Mouse (Mus musculus): ENCODE data around the gene Dnase2a.

The Dnase2a gene

DNA sequence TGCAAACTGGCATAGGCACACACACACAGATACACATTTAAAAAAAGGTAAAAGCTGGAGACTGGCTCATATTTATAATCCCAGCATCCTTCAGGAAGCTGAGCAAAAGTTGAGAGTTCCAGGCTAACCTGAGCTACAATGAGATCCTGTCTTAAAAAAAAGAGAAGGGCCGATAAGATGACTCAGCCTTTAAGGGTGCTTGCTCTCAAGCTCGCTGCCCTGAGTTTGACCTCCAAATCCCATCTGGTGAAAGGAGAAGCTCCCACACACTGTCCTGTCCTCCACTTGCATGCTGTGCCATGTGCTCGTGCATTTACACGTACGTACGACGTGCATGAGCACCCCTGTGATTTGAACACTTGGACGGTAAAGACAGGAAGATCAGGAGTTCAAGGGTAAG, 867 bp upstream of the Dnase2a start:
- in situ Hi-C loops (cut with MboI, MseI), result loop anchor here (5.0 kb wide), 1 partner anchor 35 kb away; the partner anchor contains the start of gene Syce2

DNA sequence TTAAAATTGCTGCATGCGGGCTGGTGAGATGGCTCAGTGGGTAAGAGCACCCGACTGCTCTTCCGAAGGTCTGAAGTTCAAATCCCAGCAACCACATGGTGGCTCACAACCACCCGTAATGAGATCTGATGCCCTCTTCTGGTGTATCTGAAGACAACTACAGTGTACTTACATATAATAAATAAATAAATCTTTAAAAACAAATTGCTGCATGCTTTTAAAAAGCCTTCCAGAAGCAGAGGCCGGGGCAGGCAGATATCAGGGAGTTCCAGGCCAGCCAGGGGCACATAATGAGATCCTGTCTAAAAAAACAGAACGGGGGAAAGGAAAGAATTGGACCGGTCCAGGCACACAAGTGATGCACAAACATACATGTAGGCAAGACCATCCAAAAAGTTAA, 381 bp upstream of the Dnase2a start:
- in situ Hi-C loops (cut with MboI, MseI), result loop anchor here (5.0 kb wide), 1 partner anchor 36 kb away; the partner anchor contains the start of gene Syce2

DNA sequence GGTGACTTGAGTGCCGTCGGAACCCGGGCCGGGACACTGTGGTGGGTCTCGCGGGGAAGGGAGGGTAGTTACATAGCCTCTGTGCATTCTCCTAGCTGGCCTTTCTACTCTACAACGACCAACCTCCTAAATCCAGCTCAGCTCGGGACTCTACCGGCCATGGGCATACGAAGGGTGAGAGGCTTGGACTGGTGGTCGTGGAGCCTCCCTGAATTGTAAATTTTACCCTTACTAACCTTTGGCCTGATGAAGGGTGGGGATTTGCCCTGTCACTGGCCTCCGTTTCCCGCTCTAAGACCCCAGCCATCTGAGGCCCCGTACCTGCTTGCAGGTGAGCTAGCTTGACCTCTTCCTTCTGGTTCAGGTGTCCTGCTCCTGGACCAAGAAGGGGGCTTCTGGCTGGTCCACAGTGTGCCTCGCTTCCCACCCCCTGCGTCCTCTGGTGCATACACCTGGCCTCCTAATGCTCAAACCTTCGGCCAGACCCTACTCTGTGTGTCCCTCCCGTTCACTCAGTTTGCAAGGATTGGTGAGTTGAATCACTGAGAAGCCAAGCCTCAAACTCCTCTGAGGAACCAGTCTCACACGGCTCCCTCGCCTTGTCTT, 905 bp downstream of the Dnase2a start:
- in situ Hi-C loops (cut with MboI, MseI), result loop anchor here (5.0 kb wide), 1 partner anchor 37 kb away; the partner anchor contains the start of gene Syce2

DNA sequence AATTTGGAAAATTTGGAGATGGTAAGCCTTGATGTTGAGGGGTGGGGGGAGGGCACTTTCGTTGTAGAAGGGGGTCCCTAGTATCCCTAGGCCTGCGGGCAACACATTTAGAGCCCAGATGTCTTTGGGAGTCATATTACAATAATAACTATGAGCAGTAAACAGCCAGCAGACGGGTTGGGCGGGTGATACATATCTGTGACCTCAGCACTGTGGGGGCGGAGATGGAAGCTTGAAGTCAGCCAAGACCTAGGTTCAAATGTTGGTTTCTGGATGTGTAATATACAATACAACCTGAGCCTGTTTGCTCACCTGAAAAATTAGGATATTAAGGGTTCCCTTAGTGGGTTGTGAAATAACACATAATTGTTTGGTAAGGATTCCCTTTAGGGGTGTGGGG, 1.6 kb downstream of the Dnase2a start:
- in situ Hi-C loops (cut with MboI, MseI), result loop anchor here (5.0 kb wide), 1 partner anchor 38 kb away; the partner anchor contains the start of gene Syce2

DNA sequence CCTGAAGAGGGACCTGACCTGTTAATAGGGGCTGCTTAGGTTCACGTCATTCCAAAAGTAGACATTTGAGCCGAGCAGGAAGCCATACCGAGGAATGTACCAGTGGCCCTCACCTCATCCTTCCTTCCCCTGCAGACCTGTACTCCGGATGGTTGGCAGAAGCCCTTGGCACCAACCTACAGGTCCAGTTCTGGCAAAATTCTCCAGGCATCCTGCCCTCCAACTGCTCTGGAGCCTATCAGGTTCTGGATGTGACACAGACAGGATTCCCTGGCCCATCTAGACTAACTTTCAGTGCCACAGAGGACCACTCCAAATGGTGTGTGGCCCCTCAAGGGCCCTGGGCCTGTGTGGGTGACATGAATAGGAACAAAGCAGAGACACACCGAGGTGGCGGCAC, 2.2 kb downstream of the Dnase2a start:
- in situ Hi-C loops (cut with MboI, MseI), result no loop called here

DNA sequence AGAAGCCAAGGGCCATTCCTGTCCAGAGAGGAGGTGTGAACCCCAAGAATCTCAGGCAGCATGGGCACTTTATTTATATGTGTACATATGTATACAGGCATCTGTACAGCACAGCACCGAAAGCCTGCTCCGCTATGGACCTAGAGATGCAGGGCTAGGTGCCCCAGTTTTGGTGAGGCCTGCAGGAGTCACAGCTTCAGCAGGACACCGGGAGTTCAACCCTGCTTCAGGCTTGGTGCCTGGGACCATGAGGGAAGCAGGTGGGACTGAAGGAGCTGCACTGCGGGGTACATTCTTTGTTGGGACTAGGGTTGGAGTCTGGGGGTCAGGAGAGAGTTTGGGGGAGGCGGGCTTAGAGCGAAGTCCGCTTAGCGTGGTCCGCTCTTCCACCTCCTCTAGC, 3.5 kb downstream of the Dnase2a start:
- in situ Hi-C loops (cut with MboI, MseI), result no loop called here

DNA sequence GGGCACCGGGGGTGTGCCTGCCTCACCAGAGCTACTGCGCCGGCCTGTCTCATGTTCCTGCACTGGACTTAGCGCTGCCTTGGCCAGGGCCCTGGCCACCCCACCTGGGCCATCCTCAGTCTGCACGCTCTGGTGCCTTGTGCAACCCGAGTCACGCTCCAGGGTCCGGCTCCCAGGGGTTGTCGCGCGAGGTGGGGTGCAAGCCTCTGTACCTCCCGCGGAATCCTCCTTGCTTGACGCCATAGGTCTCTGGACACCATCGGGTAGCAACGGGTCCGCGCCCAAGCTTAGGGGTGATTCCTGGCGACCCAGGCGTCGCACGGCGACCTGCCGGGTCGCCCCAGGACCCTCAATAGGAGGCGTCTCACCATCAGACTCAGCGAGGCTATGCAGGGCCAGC, 4.0 kb downstream of the Dnase2a start:
- in situ Hi-C loops (cut with MboI, MseI), result no loop called here

DNA sequence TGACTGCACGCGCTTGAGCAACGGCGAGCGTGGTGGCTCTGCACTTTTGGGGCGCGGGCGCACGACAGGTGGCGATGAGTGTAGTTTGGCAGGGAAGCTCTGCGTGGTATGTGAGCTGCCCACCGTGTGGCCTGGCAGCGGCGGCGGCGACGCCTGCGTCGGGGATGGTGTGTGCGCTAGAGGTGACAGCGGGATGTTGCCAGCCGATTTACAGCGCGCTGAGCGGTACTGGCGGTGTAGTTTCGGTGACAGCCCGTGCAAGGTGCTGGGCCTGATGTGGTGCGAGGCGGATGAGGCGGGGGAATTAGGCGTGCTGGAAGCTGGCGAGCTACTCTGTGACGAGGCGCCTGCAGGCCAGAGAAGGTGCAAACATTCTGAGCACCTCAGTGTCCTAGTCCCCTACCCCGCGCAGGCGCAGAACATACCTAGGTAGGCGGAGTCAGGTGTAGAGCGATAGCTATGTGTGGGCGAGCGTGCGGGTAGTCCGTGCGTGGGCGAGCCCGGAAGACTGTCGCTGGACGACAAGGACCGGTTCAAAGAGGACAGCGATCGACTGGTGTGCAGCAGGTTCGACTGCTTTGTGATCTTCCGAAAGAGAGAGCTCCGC, 4.6 kb downstream of the Dnase2a start:
- in situ Hi-C loops (cut with MboI, MseI), result no loop called here

DNA sequence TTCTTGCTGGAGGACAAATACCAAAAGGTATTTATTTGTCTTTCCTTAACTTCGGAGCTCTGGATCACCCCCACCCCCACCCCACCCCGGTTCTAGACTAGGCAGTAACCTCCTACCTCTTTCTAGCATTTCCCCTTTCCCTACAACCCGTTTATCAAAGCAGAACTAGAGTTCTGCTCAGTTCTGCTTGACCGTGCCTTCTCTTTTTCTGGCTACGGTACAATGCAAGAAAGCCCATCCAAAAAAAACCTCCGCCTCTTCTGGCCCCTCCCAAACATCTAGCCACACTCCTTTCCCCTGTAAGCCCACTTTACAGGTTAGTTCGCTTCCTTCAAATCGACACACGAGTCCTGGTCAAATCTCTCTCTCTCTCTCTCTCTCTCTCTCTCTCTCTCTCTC, 5.1 kb downstream of the Dnase2a start:
- in situ Hi-C loops (cut with MboI, MseI), result no loop called here

DNA sequence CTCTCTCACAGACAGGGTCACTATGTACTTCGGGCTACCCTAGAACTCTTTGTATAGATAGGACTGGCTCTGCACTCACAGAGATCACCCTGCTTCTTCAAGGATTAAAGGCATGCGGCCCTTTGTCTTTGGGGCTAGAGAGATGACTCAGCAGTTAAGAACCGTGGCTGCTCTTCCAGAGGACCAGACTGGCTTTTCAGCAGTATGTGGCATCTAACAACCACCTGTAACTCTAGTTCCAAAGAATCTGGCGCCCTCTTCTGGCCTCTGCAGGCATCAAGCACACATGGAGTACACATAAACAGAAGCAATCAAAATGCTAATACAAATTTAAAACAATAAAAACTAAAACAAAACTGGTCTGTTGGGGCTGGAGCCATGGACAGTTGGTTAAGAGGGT, 5.6 kb downstream of the Dnase2a start:
- in situ Hi-C loops (cut with MboI, MseI), result no loop called here

DNA sequence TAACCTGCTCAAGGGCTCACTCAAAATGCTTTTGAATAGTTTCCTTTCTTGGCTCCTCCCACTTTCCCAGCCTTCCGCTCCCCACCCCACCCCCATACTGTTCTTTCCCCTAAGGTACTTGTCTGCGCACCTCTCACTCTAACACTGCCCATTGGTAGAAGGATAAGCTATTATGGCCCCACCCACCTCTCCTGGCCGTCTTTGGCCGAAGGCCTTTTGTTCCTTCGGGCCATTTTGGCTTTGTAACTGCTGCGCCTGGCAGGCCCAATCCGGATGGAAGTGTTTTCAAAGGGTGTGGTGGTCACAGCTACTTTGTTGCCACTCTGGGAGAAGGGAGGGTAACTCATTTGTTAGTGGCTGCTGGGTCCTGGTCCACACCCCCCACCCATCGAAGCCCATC, 6.9 kb downstream of the Dnase2a start:
- in situ Hi-C loops (cut with MboI, MseI), result no loop called here

DNA sequence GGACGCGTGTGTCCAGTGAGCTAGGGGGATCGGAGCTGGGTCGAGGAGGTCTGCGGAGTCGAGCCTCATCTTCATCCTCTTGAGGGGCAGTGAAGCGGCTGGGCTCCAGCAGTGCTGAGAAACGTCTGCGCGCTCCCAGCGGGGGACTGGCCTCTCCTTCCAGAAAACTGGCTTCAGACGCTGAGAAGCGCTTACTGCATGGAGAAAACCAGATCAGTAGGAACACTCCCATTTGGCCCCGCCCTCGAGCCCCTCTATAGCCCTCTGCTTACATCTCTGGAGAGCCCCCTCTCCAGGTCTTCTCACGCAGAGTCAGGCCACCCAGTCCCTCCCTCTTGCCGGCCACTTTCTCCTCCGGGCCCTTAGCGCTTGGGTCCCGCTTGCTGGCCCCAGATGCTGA, 9.4 kb downstream of the Dnase2a start:
- in situ Hi-C loops (cut with MboI, MseI), result no loop called here

DNA sequence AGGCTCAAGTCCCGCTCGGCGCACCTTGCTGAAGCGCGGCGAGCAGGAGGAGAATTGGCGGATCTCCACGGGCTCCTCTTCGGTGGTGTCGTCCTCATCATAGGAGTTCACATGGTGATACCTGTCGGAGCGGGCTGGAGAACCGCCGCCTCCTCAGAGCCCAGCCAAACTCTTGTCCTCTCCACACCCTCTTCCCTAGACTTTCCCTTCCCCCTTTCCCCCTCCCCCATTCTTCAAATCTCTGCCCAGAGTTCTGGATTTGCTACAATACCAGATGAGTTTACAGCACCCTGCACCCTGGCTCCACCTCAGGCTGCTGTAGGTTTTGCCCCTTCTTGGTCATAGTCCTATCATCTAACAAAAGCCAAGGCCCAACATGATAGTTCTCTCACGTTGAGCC, 10.3 kb downstream of the Dnase2a start:
- in situ Hi-C loops (cut with MboI, MseI), result no loop called here

DNA sequence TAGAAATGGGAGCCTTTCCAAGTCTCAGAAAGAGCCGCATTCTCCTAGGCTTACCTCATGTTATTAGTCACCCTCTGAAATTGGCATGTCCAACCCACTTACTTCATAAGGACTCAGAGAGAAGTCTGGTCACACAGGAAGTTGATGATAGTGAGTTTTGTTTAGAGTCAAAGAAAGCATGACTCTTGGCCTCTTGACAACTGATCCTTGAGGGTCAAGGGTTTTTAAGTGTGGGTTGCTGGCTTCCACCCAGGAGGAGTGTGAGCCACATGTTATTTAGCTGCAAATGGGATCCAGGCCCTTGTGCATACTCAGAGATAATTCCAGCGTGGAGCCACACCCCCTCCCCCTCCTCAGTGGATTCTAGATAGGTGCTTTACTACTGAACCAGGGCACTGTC, 13.2 kb downstream of the Dnase2a start:
- in situ Hi-C loops (cut with MboI, MseI), result no loop called here

DNA sequence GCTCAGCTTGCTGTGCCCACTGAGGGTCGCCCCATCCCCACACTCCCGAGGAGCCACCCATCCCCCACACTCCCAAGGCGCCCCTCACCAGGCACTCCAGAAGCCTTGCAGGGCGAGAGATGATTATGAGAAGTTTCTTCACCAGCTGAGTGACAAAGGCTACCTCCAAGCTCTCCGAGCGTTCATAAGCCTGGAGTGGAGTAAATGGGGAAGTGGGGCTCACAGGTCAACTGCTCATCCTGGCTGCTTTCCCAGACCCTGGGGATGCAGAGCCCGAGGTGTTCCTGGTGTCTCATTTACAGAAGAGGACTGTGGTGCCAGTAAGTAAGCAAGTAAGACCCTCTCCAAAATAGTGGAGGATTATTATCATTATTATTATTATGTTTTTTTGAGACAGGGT, 17.2 kb downstream of the Dnase2a start:
- in situ Hi-C loops (cut with MboI, MseI), result no loop called here

DNA sequence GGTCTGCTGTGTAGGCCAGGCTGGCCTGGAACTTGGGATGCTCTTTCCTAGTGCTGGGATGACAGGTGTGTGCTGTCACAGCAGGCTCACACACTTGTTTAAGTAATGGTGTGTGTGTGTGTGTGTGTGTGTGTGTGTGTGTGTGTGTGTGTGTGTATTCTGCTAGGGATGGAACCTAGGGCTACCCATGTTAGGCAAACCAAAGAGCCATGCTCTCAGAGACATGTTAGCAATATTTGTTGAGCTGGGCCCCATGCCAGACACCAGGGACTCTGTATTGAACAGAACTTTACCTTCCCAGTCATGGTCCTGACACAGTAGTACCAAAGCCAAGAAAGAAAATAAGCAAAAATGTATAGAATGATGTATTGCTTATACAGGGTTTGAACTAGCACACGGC, 19.2 kb downstream of the Dnase2a start:
- in situ Hi-C loops (cut with MboI, MseI), result no loop called here

DNA sequence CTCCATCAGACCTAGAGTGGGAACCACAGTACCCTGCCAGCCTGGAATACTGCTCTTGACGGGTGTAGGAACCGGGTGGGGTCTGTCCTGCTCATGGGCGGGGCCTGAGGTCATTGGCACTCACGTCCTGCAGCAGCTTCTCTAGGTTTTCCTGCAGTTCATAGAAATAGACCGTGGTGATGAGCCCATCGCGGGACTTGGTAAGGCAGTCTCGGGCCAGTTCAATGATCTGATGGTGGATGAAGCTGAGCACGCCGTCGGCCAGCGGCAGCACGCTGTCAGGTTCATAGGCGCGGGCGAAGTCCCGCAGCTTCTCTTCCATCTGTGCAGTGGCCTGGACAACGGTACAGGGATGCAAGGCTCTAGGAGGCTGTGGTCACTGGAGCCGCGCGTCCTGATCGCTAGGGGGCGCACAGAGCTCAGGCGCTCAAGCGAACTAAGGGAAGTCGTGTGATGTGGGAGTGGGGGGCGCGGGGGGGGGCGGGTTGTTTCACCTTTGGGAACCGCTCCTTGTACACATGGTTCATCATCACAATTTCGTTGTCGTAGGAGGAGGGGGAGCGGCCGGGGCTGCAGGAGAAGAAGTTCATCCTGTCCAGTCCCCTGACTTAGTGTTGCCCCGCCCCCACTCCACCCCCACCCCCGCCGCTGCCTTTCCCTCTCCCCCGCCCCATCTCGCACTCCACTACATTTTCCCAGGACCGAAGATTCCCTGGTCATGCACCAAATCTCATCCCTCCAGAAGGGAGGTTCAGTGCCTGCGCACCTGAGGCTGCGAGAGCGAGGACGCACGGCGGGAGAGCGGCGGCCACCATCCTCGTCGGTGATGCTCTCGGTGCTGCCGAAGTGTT, 20.3 kb downstream of the Dnase2a start:
- in situ Hi-C loops (cut with MboI, MseI), result no loop called here

DNA sequence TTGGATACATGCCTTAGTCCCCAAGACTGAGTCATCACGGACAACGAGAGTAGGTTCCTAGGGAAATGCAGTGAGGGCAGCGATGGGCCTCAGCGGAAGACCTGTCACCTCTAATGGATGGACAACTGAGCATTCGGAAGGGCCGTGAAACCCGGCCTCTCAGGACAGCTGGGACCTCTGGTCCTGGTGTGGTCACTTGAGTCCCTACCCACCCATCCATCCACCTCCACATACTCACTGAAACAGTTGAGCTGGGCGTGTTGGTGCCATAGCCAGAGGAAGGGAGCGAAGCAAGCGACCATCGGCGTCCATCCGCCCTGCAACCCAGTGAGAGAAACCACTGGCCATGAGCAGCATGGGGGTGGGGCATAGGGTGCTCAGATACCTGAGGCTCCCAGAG, 22.2 kb downstream of the Dnase2a start:
- in situ Hi-C loops (cut with MboI, MseI), result no loop called here

DNA sequence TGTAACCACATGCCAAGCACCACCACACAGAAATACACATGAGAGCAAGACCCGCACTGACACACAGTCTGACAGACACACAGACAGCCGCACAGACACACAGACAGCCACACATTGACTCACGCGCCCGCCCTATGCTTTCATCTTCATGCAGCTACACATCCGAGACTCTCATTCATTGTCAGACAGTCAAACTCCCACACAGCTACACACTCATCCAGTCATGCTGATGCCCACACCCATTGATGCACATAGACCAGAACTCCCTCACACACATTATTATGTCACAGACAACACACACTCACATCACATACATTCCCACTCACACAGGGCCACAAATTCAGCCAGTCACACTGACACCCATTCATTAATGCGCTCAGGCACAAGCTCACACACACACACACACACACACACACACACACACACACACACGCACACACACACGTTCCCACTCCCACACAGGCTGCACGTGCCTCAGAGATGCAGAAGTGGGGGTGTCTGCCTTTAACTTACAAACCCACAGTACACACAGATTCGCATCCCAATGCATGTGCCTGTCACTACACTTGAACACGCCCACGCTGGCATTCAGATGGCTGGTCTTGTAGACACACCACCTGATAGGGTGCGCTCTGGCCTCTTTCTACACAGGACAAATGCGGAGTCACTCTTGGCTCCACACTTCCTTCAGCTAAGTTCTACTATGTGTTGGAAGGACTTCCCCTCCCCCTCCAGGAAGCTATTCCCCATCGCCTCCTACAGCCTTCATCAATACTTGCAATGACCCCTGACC, 25.6 kb downstream of the Dnase2a start:
- in situ Hi-C loops (cut with MboI, MseI), result no loop called here

DNA sequence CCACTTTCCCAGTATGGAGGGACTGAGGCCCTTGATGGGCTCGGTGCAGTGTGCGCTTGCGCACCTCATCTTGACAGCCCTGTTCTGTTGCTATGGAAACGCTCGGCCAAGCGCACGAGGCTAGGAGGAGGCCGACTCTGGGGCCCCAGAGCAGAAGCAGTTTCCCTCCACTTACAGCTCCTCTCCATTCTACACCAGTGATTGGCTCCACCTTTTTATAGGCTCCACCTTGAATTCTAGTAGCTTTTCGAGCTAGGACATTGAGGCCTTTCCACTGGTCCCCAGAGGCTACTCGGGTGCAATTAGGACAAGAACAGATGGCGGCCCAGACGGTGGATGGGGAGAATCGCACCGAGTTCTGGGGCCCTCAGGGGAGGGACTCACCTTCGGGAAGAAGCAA, 26.5 kb downstream of the Dnase2a start:
- in situ Hi-C loops (cut with MboI, MseI), result no loop called here

DNA sequence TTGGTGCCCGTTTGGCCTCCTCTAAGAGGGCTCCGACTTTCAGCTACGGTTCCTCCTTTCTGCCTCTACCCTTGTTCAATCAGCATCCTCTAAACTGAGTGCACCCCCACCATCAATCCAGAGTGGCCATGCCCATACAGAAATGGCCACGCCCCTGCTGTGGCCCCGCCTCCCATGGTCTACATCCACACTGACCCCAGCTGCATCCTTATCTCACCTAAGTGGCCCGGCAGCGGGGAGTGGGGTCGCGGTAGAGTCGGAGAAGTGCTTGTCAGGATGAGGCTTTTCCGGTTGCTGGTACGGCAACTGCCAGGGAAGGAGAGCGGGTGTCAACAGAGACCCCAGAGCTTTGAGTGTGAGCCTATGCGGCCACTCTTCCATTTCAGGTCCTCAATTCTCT, 27.1 kb downstream of the Dnase2a start:
- in situ Hi-C loops (cut with MboI, MseI), result no loop called here

All from T-helper 1 cell (primary cell).